Mouse (Mus musculus): ENCODE data around the gene Olfr1370. TPM values are rescaled to one million over a fixed set of nuclear protein-coding genes. Genes with fewer than 3 reads are reported as not detected.
"Not testable (repeated sequence)": the region's sequence is repeated elsewhere in the genome, so short reads cannot be mapped to it uniquely, and the experiment has no call there.

The Olfr1370 gene
- not detected in 2 replicates for total RNA-seq (2017)

DNA sequence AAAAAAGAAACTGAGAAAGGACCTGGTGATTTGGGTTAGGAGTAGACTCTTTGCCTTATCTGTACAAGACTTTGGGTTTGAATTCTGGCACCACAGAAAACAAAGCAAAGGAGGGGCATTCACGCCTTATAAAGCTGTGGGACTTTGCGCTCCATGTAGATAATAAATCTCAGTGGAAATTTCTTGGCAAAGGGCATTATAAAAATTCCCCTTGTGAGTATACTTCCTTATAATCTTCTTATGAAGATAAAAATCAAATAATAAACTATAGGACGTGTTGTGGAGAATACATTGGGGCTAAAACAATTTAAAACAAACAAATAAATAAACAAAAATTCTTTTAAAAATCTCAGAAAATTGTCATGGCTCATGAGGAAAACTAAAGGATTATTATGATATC, at the start of gene Olfr1370:
Gene Olfr1370, minus strand, starts transcription at position 101 of the 400 bp plus-strand sequence.
- ATAC-seq (replicated peaks in 1 of 2; ENCODE audit: insufficient read depth in 1 of 2, low FRiP score in 2 of 2, low TSS enrichment in 1 of 2, low read depth in 1 of 2, poor library complexity in 2 of 2, severe bottlenecking in 2 of 2) = no peak

DNA sequence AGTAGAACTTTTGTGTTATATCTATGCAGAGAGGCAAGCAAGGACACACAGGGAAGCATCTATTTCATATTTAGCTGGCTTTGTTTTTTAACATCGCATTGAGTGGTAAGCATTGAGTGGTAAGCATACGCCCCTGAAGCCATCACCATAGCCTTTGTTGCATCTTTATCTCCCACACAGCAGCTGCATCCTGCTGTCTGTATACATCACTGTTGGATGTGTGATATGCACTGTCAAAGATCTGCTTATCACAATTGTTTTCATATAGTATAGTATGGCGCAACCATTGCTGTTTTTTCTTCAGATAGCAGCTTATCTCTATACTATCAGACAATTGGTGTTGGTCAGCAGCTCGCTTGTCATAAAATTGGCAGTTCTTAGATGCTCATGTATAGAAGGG, 39.4 kb upstream of the Olfr1370 start:
- ATAC-seq (replicated peaks in 1 of 2; ENCODE audit: insufficient read depth in 1 of 2, low FRiP score in 2 of 2, low TSS enrichment in 1 of 2, low read depth in 1 of 2, poor library complexity in 2 of 2, severe bottlenecking in 2 of 2) = no peak

- not testable (repeated sequence) for ATAC-seq (replicated peaks in 1 of 2; ENCODE audit: insufficient read depth in 1 of 2, low FRiP score in 2 of 2, low TSS enrichment in 1 of 2, low read depth in 1 of 2, poor library complexity in 2 of 2, severe bottlenecking in 2 of 2)
Observed at GRCm38 (mm10) chr13:21111183-21111582, 36.4 kb upstream of the Olfr1370 start, which contains the start of gene Olfr1369-ps1. TSS of gene Olfr1369-ps1 (plus strand) at chr13:21111483.

DNA sequence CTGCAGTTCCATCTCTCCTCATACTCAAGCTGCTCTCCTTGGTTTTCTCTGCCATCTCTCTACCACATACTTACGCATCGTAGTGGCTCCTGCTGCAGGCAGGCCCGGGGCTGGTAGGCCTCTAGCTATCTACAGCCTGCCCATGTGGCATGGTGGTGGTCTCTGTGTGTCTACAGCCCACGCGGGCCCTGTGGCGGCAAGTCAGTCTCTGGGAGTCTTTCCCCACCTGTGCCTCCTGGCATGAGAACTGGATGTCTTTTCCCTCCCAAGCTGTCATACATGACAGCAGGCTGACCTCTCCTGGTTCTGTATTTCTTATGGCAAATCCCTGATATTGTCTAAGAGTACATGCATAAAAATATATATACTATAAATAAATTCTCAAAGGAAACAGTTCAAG, 35.7 kb upstream of the Olfr1370 start:
- ATAC-seq (replicated peaks in 1 of 2; ENCODE audit: insufficient read depth in 1 of 2, low FRiP score in 2 of 2, low TSS enrichment in 1 of 2, low read depth in 1 of 2, poor library complexity in 2 of 2, severe bottlenecking in 2 of 2) = no peak

GRCm38 (mm10) chr13:21109759-21110158, 35.0 kb upstream of the Olfr1370 start:
- ATAC-seq (replicated peaks in 1 of 2; ENCODE audit: insufficient read depth in 1 of 2, low FRiP score in 2 of 2, low TSS enrichment in 1 of 2, low read depth in 1 of 2, poor library complexity in 2 of 2, severe bottlenecking in 2 of 2) = no peak

GRCm38 (mm10) chr13:21082686-21083085, 7.9 kb upstream of the Olfr1370 start:
- no peak for ATAC-seq (replicated peaks in 1 of 2; ENCODE audit: insufficient read depth in 1 of 2, low FRiP score in 2 of 2, low TSS enrichment in 1 of 2, low read depth in 1 of 2, poor library complexity in 2 of 2, severe bottlenecking in 2 of 2)

- no peak for ATAC-seq (replicated peaks in 1 of 2; ENCODE audit: insufficient read depth in 1 of 2, low FRiP score in 2 of 2, low TSS enrichment in 1 of 2, low read depth in 1 of 2, poor library complexity in 2 of 2, severe bottlenecking in 2 of 2)
Observed at GRCm38 (mm10) chr13:21066021-21066420, 8.7 kb downstream of the Olfr1370 start.

- ATAC-seq (replicated peaks in 1 of 2; ENCODE audit: insufficient read depth in 1 of 2, low FRiP score in 2 of 2, low TSS enrichment in 1 of 2, low read depth in 1 of 2, poor library complexity in 2 of 2, severe bottlenecking in 2 of 2) = no peak
Observed at GRCm38 (mm10) chr13:21050118-21050517, 24.6 kb downstream of the Olfr1370 start.

DNA sequence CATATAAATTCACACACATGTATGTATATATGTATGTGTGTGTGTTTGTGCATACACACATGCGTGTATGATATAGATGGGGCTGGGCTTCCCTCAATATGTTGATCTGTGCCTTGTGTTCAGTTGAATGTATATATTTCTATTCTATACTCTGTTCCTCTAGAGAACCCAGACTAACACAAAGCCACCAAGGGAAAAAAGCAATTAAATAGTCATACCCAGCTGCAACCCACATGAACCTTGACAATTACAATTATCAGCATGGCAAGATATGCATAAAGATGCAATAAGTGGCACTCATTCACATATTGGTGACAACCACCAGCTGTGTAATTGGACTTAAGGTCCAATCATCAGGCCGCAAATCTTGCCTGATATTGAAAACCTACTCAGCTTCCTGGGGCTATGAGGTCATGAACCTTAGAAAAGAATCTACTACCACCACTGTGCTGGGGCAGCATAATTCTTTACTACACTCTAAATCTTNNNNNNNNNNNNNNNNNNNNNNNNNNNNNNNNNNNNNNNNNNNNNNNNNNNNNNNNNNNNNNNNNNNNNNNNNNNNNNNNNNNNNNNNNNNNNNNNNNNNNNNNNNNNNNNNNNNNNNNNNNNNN, 34.1 kb downstream of the Olfr1370 start:
- ATAC-seq (replicated peaks in 1 of 2; ENCODE audit: insufficient read depth in 1 of 2, low FRiP score in 2 of 2, low TSS enrichment in 1 of 2, low read depth in 1 of 2, poor library complexity in 2 of 2, severe bottlenecking in 2 of 2) = no peak

GRCm38 (mm10) chr13:21035981-21036380, 38.8 kb downstream of the Olfr1370 start:
- ATAC-seq (replicated peaks in 1 of 2; ENCODE audit: insufficient read depth in 1 of 2, low FRiP score in 2 of 2, low TSS enrichment in 1 of 2, low read depth in 1 of 2, poor library complexity in 2 of 2, severe bottlenecking in 2 of 2) = no peak

- no peak for ATAC-seq (replicated peaks in 1 of 2; ENCODE audit: insufficient read depth in 1 of 2, low FRiP score in 2 of 2, low TSS enrichment in 1 of 2, low read depth in 1 of 2, poor library complexity in 2 of 2, severe bottlenecking in 2 of 2)
Observed at GRCm38 (mm10) chr13:21035011-21035410, 39.7 kb downstream of the Olfr1370 start.

DNA sequence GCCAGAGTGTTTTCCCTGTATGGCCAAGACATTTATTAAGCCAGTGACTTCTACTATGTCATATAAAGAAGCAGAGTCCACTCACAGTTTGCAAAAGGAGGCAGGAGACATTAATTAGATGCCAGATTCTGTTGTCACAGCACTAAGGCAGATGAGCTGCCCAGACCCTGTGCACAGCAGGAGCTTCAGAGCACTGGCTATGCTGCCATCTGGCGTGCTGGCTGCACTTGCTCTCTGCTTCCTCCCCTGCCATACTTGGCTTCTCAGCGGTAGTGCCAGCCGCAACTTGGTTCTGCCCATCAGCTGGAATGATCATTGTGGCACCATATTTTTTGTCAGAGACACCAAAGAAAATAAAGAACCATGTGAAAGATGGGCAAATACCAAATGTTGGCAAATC, 41.6 kb downstream of the Olfr1370 start:
- ATAC-seq (replicated peaks in 1 of 2; ENCODE audit: insufficient read depth in 1 of 2, low FRiP score in 2 of 2, low TSS enrichment in 1 of 2, low read depth in 1 of 2, poor library complexity in 2 of 2, severe bottlenecking in 2 of 2) = no peak

DNA sequence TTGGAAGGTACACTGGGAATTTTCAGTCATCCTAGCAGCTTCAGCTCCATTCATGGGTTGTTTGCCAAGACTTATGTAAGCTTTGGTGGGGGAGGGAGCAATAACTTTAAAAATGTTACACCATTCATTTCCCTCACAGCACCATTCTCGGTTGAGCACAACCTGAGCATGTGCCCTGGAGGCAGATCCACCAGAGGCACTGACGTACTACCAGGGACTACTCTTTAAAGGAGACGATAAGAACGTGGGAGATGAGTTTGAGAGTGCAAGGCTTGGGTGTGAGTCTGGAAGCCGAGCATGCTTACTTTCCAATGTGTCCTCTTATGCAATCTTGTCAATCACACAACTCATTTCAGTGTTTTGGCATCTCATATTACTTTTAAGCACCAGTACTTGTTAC, 49.9 kb downstream of the Olfr1370 start:
- ATAC-seq (replicated peaks in 1 of 2; ENCODE audit: insufficient read depth in 1 of 2, low FRiP score in 2 of 2, low TSS enrichment in 1 of 2, low read depth in 1 of 2, poor library complexity in 2 of 2, severe bottlenecking in 2 of 2) = no peak

Other genes starting within 250 kb of the Olfr1370 start
- gene Olfr1369-ps1, start 36.5 kb upstream of the Olfr1370 start, total RNA-seq (2017) = 0.06 TPM in 1 of 2 replicates, not detected in the other
- gene Olfr263, start 54.7 kb upstream of the Olfr1370 start, total RNA-seq (2017) = not detected in 2 replicates
- gene Olfr1368, start 70.9 kb upstream of the Olfr1370 start, total RNA-seq (2017) = not detected in 2 replicates
- gene Trim27, start 104.5 kb upstream of the Olfr1370 start, total RNA-seq (2017) = 150 and 162 TPM in 2 replicates
- gene Gpx5, start 217.8 kb upstream of the Olfr1370 start, total RNA-seq (2017) = not detected in 2 replicates
- gene Gpx6, start 237.2 kb upstream of the Olfr1370 start, total RNA-seq (2017) = not detected in 2 replicates

All from hematopoietic stem cell, adult 5-6 weeks (primary cell).